9 mouse cellular contexts compared by ENCODE assay signal in genomic region chr11:87736647-87737134, GRCm38 (mm10). TPM values are rescaled to one million over a fixed set of nuclear protein-coding genes. Genes with fewer than 3 reads are reported as not detected.
DNase-seq lines count a peak whose midpoint lies in the region; ATAC-seq lines count a peak whose summit lies in the region.
"Had no signal": no experiment of that assay in that cellular context is flagged by ENCODE, and none has a peak within 500 bp of the region (broad histone marks: within the 10 kb centered on the region; RNA-seq: fewer than 3 reads in every experiment).

No protein-coding gene starts in this region.

- 2% methylated on average over 31 of the region's 31 CpGs for WGBS in intestine, embryonic 14.5 days
- 1% methylated on average over 31 of the region's 31 CpGs for WGBS in limb, embryonic 15.5 days
- 2% methylated on average over 31 of the region's 31 CpGs for WGBS in midbrain, embryonic 13.5 days

- H3K9me3 ChIP-seq in intestine, embryonic 14.5 days (ENCODE audit: control insufficient read depth, low read length) = no peaks in the 10 kb centered on the region
- no peaks in the 10 kb centered on the region for H3K9me3 ChIP-seq in limb, embryonic 15.5 days
- no peaks in the 10 kb centered on the region for H3K9me3 ChIP-seq in midbrain, embryonic 13.5 days

- peak overlapping the region; percentile 87 for H3K27ac ChIP-seq in intestine, embryonic 14.5 days (ENCODE audit: low read depth)
- H3K27ac ChIP-seq in limb, embryonic 15.5 days = peak overlapping the region; percentile 91
- peak overlapping the region; percentile 59 for H3K27ac ChIP-seq in midbrain, embryonic 13.5 days

- peaks cover 9% of the 10 kb centered on the region for H3K4me1 ChIP-seq in intestine, embryonic 14.5 days (replicated peaks; ENCODE audit: control insufficient read depth, insufficient read depth, low read length)
- H3K4me1 ChIP-seq in limb, embryonic 15.5 days = peaks cover 16% of the 10 kb centered on the region
- H3K4me1 ChIP-seq in midbrain, embryonic 13.5 days (replicated peaks) = peaks cover 27% of the 10 kb centered on the region

- DNase-seq in layer of hippocampus, adult 11-12 months (ENCODE audit: low spot score) = peak; percentile 44
- no peak for DNase-seq in layer of hippocampus, adult 18-20 months (ENCODE audit: low spot score in 2 of 2)
- DNase-seq in embryo, embryonic 9.5 days (ENCODE audit: extremely low spot score) = peak; percentile 72
- DNase-seq in gastrocnemius, postnatal 25 days = peak; percentile 49
- DNase-seq in intestine, embryonic 14.5 days (ENCODE audit: low spot score) = peak; percentile 86
- peak; percentile 72 for DNase-seq in spleen, adult 12 weeks (ENCODE audit: low spot score)

- peak; percentile 55 for ATAC-seq in intestine, embryonic 14.5 days (replicated peaks; ENCODE audit: low FRiP score, low TSS enrichment, low read depth)
- no peak for ATAC-seq in limb, embryonic 15.5 days (ENCODE audit: insufficient number of reproducible peaks, low FRiP score, low TSS enrichment, low read depth)
- ATAC-seq in midbrain, embryonic 13.5 days = peak; percentile 62

- peak overlapping the region; percentile 87 for H3K4me2 ChIP-seq in intestine, embryonic 14.5 days (ENCODE audit: low read length)
- H3K4me2 ChIP-seq in limb, embryonic 15.5 days = peak overlapping the region; percentile 85
- peak overlapping the region; percentile 98 for H3K4me2 ChIP-seq in midbrain, embryonic 13.5 days (replicated peaks)

- H3K36me3 ChIP-seq in intestine, embryonic 14.5 days (ENCODE audit: control insufficient read depth, insufficient read depth, low read length) = peaks cover 27% of the 10 kb centered on the region
- peaks cover 22% of the 10 kb centered on the region for H3K36me3 ChIP-seq in limb, embryonic 15.5 days
- H3K36me3 ChIP-seq in midbrain, embryonic 13.5 days = peaks cover 22% of the 10 kb centered on the region

- H3K9ac ChIP-seq in intestine, embryonic 14.5 days (ENCODE audit: low read length) = peak overlapping the region; percentile 70
- peak overlapping the region; percentile 54 for H3K9ac ChIP-seq in limb, embryonic 15.5 days
- peak overlapping the region; percentile 66 for H3K9ac ChIP-seq in midbrain, embryonic 13.5 days (replicated peaks)

- no peaks in the 10 kb centered on the region for H3K27me3 ChIP-seq in intestine, embryonic 14.5 days (replicated peaks; ENCODE audit: control insufficient read depth, insufficient read depth, low read length)
- H3K27me3 ChIP-seq in limb, embryonic 15.5 days = no peaks in the 10 kb centered on the region
- H3K27me3 ChIP-seq in midbrain, embryonic 13.5 days = peaks cover 15% of the 10 kb centered on the region

- H3K4me3 ChIP-seq in intestine, embryonic 14.5 days (ENCODE audit: low read depth, low read length) = peak overlapping the region; percentile 94
- peak overlapping the region; percentile 84 for H3K4me3 ChIP-seq in limb, embryonic 15.5 days
- peak overlapping the region; percentile 88 for H3K4me3 ChIP-seq in midbrain, embryonic 13.5 days (replicated peaks)

RNA-seq across cellular contexts. Expression of gene Supt4a, which starts 0.7 kb away (rescaled TPM):
- 10 to 100 TPM; 75.6 to 77.3 TPM for total RNA-seq in layer of hippocampus, adult 18-20 months (2021)
- total RNA-seq in gastrocnemius, postnatal 25 days (2021) = 10 to 100 TPM; 31.6 to 31.7 TPM
- 146 and 151 TPM in 2 replicates for polyA plus RNA-seq in intestine, embryonic 14.5 days (2014; fragmentation: Nextera tagmentation; extraction: Ambion mirVana)
- polyA plus RNA-seq in limb, embryonic 15.5 days (2015; fragmentation: Nextera tagmentation; extraction: Ambion mirVana) = 135 and 155 TPM in 2 replicates
- polyA plus RNA-seq in midbrain, embryonic 13.5 days (2015; fragmentation: Nextera tagmentation; extraction: Ambion mirVana) = 165 and 177 TPM in 2 replicates

RNA-seq across cellular contexts. Expression of gene Tspoap1, which starts 23.6 kb away (rescaled TPM):
- 100 to 1,000 TPM; 128 to 144 TPM for total RNA-seq in layer of hippocampus, adult 18-20 months (2021)
- total RNA-seq in gastrocnemius, postnatal 25 days (2021) = under 1 TPM in 1 of 2 experiments, not detected in 1; 0.08 TPM
- polyA plus RNA-seq in intestine, embryonic 14.5 days (2014; fragmentation: Nextera tagmentation; extraction: Ambion mirVana) = 2.5 and 3.7 TPM in 2 replicates
- polyA plus RNA-seq in limb, embryonic 15.5 days (2015; fragmentation: Nextera tagmentation; extraction: Ambion mirVana) = 1.4 and 1.5 TPM in 2 replicates
- polyA plus RNA-seq in midbrain, embryonic 13.5 days (2015; fragmentation: Nextera tagmentation; extraction: Ambion mirVana) = 41.1 and 48.7 TPM in 2 replicates

RNA-seq across cellular contexts. Expression of gene Mpo, which starts 56.7 kb away (rescaled TPM):
- under 1 TPM in 1 of 2 experiments, not detected in 1; 0.22 TPM for total RNA-seq in layer of hippocampus, adult 18-20 months (2021)
- total RNA-seq in gastrocnemius, postnatal 25 days (2021) = not detected
- 1.7 TPM in 2 replicates for polyA plus RNA-seq in intestine, embryonic 14.5 days (2014; fragmentation: Nextera tagmentation; extraction: Ambion mirVana)
- polyA plus RNA-seq in limb, embryonic 15.5 days (2015; fragmentation: Nextera tagmentation; extraction: Ambion mirVana) = 1.1 and 1.5 TPM in 2 replicates
- polyA plus RNA-seq in midbrain, embryonic 13.5 days (2015; fragmentation: Nextera tagmentation; extraction: Ambion mirVana) = 0.31 and 0.41 TPM in 2 replicates
- total RNA-seq: left cerebral cortex, postnatal 25 days had no signal

Comparison
In these comparisons a context has a peak if more than half of its experiments do, and no peak if none do; other contexts are left out.
1. DNase-seq: peak in layer of hippocampus, adult 11-12 months (single experiment), embryo, embryonic 9.5 days (single experiment), gastrocnemius, postnatal 25 days (single experiment), intestine, embryonic 14.5 days (single experiment) and spleen, adult 12 weeks (single experiment); none in layer of hippocampus, adult 18-20 months (0 of 2).
2. Peak in every context shown above with its lines, with median percentiles within 50 percentile points of each other: H3K27ac ChIP-seq, H3K4me2 ChIP-seq, H3K4me3 ChIP-seq and H3K9ac ChIP-seq.